Mouse (Mus musculus): Measurements from ENCODE around the gene Drosha.

DNA sequence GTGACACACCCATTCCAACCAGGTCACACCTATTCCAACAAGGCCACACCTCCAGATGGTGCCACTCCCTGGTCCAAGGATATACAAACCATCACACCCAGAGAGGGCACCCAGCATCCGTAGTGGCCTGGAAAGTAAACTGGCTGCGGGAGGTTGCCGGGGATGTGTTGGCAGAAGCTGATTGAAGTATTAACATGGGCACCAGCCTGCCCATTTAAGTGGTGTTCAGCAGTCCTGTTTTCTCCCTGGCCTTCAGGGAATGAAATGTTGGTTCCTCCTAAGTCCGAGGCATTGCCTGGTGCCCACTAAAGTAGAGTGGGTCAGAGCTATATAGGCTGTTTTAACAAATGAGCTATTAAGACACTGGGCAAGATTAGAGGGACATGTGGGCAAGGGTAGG, 8.0 kb downstream of the Drosha start:
- TF ChIP-seq CTCF (IDR thresholded peaks at IDR 0.05; ENCODE audit: borderline replicate concordance, insufficient read depth, low read depth, low read length) = no peak
- TF ChIP-seq POLR2A (IDR thresholded peaks at IDR 0.05; ENCODE audit: borderline replicate concordance, insufficient read depth, low read length) = no peak
